Mouse (Mus musculus): ENCODE results near the gene Calcoco1. TPM values are rescaled to one million over a fixed set of nuclear protein-coding genes. Genes with fewer than 3 reads are reported as not detected.

Gene Calcoco1
- polyA plus RNA-seq, 1 experiment = 60.6 TPM

DNA sequence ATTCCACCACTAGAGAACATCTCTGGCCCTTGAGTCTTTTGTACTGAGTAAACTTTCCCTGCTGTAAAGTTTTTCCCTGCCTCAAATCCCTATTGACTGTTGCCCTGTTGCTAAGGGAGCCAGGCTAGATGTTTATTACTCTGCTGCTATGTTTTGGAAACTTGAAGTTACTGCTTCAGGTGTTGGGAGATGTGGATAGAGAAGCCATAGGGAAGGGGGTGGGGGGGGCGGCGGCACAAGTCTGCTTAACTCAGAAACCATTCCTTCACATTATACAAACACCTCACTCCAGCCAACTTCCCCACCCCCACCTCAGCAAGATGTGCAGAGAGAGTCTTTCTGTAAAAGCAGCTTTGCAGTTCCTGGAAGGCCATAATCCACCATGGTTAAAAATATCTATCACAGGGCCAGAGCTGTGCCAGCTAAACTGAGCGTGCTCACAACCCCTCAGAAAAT, 64.0 kb downstream of the Calcoco1 start:
- WGBS = 78% methylated on average over 3 of the region's 3 CpGs

More for the DNA sequence above, 64.0 kb downstream of the Calcoco1 start:
- TF ChIP-seq CTCF (conservative IDR thresholded peaks at IDR 0.05; ENCODE audit: insufficient read depth, insufficient read length, low read depth, low read length) (no peak), POLR2A (IDR thresholded peaks at IDR 0.05; ENCODE audit: low read depth, low read length) (no peak)
- Histone ChIP-seq H3K27ac (ENCODE audit: insufficient read depth, low read depth, low read length) (no peak overlapping the region), H3K4me3 (ENCODE audit: insufficient read depth, low read depth, low read length) (no peak overlapping the region), H3K27me3 (replicated peaks; ENCODE audit: control insufficient read depth, insufficient read depth, low read length) (no peaks in the 10 kb centered on the region), H3K36me3 (ENCODE audit: control insufficient read depth, insufficient read depth, low read length) (peaks cover 5% of the 10 kb centered on the region; the same call in 1 of the 2 replicates), H3K4me1 (ENCODE audit: control insufficient read depth, insufficient read depth, low read length) (no peaks in the 10 kb centered on the region)
- DNase-seq = peak; percentile 4

Other genes starting within 250 kb of the Calcoco1 start
- not detected in 2 replicates for gene Gm10337, start 218.5 kb downstream of the Calcoco1 start, polyA plus RNA-seq (2012; rRNA removed)
- 7.7 and 9.0 TPM in 2 replicates for gene Map3k12, start 205.1 kb downstream of the Calcoco1 start, polyA plus RNA-seq (2012; rRNA removed)
- 54.9 and 62.1 TPM in 2 replicates for gene Tarbp2, start 204.0 kb downstream of the Calcoco1 start, polyA plus RNA-seq (2012; rRNA removed)
- gene Npff, start 197.2 kb downstream of the Calcoco1 start, polyA plus RNA-seq (2012; rRNA removed) = 3.4 and 5.6 TPM in 2 replicates
- gene Gm28047, start 97.1 kb downstream of the Calcoco1 start, polyA plus RNA-seq (2012; rRNA removed) = not detected in 2 replicates
- gene Atf7, start 96.7 kb downstream of the Calcoco1 start, polyA plus RNA-seq (2012; rRNA removed) = 78.9 and 84.6 TPM in 2 replicates
- 563 and 636 TPM in 2 replicates for gene Atp5g2, start 49.8 kb downstream of the Calcoco1 start, polyA plus RNA-seq (2012; rRNA removed)
- gene Hoxc13, start 198.9 kb upstream of the Calcoco1 start, polyA plus RNA-seq (2012; rRNA removed) = not detected in 2 replicates
- gene Hoxc12, start 214.6 kb upstream of the Calcoco1 start, polyA plus RNA-seq (2012; rRNA removed) = not detected in 2 replicates
- 0.25 and 0.30 TPM in 2 replicates for gene Hoxc11, start 232.2 kb upstream of the Calcoco1 start, polyA plus RNA-seq (2012; rRNA removed)
- gene Hoxc10, start 244.6 kb upstream of the Calcoco1 start, polyA plus RNA-seq (2012; rRNA removed) = 16.4 and 16.7 TPM in 2 replicates
- gene Hoxc5, start 245.3 kb upstream of the Calcoco1 start, polyA plus RNA-seq (2012; rRNA removed) = 4.0 and 4.1 TPM in 2 replicates

All from kidney, adult 2 months (tissue).